Mouse (Mus musculus): ENCODE results near the gene Comt.

The Comt gene

GRCm38 (mm10) chr16:18426802-18427280 is at the start of gene Comt:
Comt (minus strand) TSS chr16:18426852.
- DNase-seq: no peak

- DNase-seq: no peak
Measured at GRCm38 (mm10) chr16:18474021-18474420, 47.4 kb upstream of the Comt start.

GRCm38 (mm10) chr16:18472976-18473375 is 46.3 kb upstream of the Comt start:
- DNase-seq: no peak

GRCm38 (mm10) chr16:18472416-18472815 is 45.8 kb upstream of the Comt start:
- DNase-seq: no peak

GRCm38 (mm10) chr16:18471976-18472375 is 45.3 kb upstream of the Comt start:
- DNase-seq: no peak

GRCm38 (mm10) chr16:18471381-18471955 is 44.8 kb upstream of the Comt start:
- no peak for DNase-seq

- DNase-seq: no peak
Measured at GRCm38 (mm10) chr16:18470829-18471228, 44.2 kb upstream of the Comt start.

GRCm38 (mm10) chr16:18464271-18464670 is 37.6 kb upstream of the Comt start:
- peak; percentile 49 for DNase-seq

- peak; percentile 34 for DNase-seq
Measured at GRCm38 (mm10) chr16:18462598-18462997, 35.9 kb upstream of the Comt start.

- no peak for DNase-seq
Measured at GRCm38 (mm10) chr16:18462031-18462430, 35.4 kb upstream of the Comt start.

- DNase-seq: no peak
Measured at GRCm38 (mm10) chr16:18460826-18461225, 34.2 kb upstream of the Comt start.

- peak; percentile 40 for DNase-seq
Measured at GRCm38 (mm10) chr16:18459955-18460370, 33.3 kb upstream of the Comt start.

- peak; percentile 38 for DNase-seq
Measured at GRCm38 (mm10) chr16:18459335-18459954, 32.8 kb upstream of the Comt start.

GRCm38 (mm10) chr16:18458661-18459060 is 32.0 kb upstream of the Comt start:
- DNase-seq: no peak

GRCm38 (mm10) chr16:18455407-18455806 is 28.8 kb upstream of the Comt start:
- no peak for DNase-seq

- DNase-seq: no peak
Measured at GRCm38 (mm10) chr16:18453846-18454245, 27.2 kb upstream of the Comt start.

- no peak for DNase-seq
Measured at GRCm38 (mm10) chr16:18452361-18452862, 25.8 kb upstream of the Comt start.

GRCm38 (mm10) chr16:18451486-18452181 is 25.0 kb upstream of the Comt start:
- no peak for DNase-seq

- DNase-seq: no peak
Measured at GRCm38 (mm10) chr16:18449005-18449404, 22.4 kb upstream of the Comt start.

GRCm38 (mm10) chr16:18448104-18448503 is 21.5 kb upstream of the Comt start:
- no peak for DNase-seq

- DNase-seq: no peak
Measured at GRCm38 (mm10) chr16:18447243-18447642, 20.6 kb upstream of the Comt start.

GRCm38 (mm10) chr16:18443385-18443841 is 16.8 kb upstream of the Comt start:
- peak; percentile 99 for DNase-seq

- DNase-seq: no peak
Measured at GRCm38 (mm10) chr16:18436128-18436527, 9.5 kb upstream of the Comt start.

All from lung, postnatal 14 days (tissue).